Mouse (Mus musculus): ENCODE results near the gene Cdh3.

GRCm38 (mm10) chr8:106543043-106543442 is 32.4 kb downstream of the Cdh3 start:
- no peak for TF ChIP-seq CTCF (IDR thresholded peaks at IDR 0.05; ENCODE audit: low read depth)
- TF ChIP-seq EP300 (optimal IDR thresholded peaks at IDR 0.05), result no peak
